Mouse (Mus musculus) hindbrain, embryonic 10.5 days (tissue): ENCODE measurements at regions not wholly inside any gene's neighbourhood (a gene's known extent, or its start where the extent isn't known, plus 50 kb on each side); places are given as distances from the start of the nearest gene placed in this dataset.
A peak's percentile ranks its signal among the peaks of the same experiment; 100 is the strongest.
"Not testable (repeated sequence)": the region's sequence is repeated elsewhere in the genome, so short reads cannot be mapped to it uniquely, and the experiment has no call there.

ENCODE experiments used
- DNase-seq: peaks from one replicate; pipeline ENCODE4 v3.0.0-alpha.2; 2017; ENCODE audit warnings: low spot score
- H3K27ac ChIP-seq: fragments of 300-500 bp; sonication (generic); 2 replicates; pipeline ENCODE4 v1.5.1; 2016; ENCODE audit warnings: mild to moderate bottlenecking, moderate library complexity
- H3K27me3 ChIP-seq: fragments of 300-500 bp; sonication (generic); 2 replicates; pipeline ENCODE4 v1.6.1; 2016; ENCODE audit warnings: mild to moderate bottlenecking; ENCODE audit not compliant: poor library complexity, insufficient read depth, severe bottlenecking
- H3K36me3 ChIP-seq: fragments of 300-500 bp; sonication (generic); 2 replicates; pipeline ENCODE4 v1.6.1; 2016; ENCODE audit warnings: mild to moderate bottlenecking, moderate library complexity
- H3K4me1 ChIP-seq: fragments of 300-500 bp; sonication (generic); replicated peaks from 2 replicates; pipeline ENCODE4 v1.6.1; 2016; ENCODE audit warnings: mild to moderate bottlenecking
- H3K4me3 ChIP-seq: fragments of 300-500 bp; sonication (generic); 2 replicates; pipeline ENCODE4 v1.5.1; 2016; ENCODE audit warnings: mild to moderate bottlenecking, moderate library complexity
- H3K9me3 ChIP-seq: fragments of 300-500 bp; sonication (generic); 2 replicates; pipeline ENCODE4 v1.6.1; 2016; ENCODE audit warnings: mild to moderate bottlenecking, moderate library complexity
- WGBS: fragments of 180-500 bp; shearing (Covaris S2); methylation state at CpG from one replicate; pipeline ENCODE4 v1.1.7; 2016; 5-methylcytosine and 5-hydroxymethylcytosine counted together

DNA sequence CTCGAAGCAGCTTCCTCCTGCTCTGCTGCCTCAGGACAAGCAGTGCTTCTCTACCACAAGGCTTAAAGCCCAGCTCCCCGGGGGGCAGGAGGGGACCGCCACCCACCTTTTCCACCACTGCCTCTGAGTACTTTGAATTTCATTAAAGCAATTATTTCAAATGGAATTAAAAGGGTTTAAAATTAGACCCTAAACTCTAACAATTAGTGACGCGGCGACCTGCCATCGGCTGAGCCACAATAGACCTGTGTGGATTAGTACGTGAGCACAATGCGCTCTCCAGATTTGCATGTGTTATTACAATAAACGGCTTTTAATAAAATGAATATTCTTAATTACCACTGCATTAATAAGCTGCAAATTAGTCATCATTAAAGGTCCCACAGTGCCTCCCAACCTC is 242.5 kb downstream of the 3100002H09Rik start:
- no peaks in the 10 kb centered on the region for H3K9me3 ChIP-seq
- WGBS: 79% methylated on average over 10 of the region's 10 CpGs
- H3K27me3 ChIP-seq: peaks cover 4% of the 10 kb centered on the region; the same call in 1 of the 2 replicates

GRCm38 (mm10) chr4:124360578-124360908 is 250.1 kb downstream of the 3100002H09Rik start:
- Histone ChIP-seq H3K4me3 (no peak overlapping the region), H3K9me3 (no peaks in the 10 kb centered on the region), H3K27ac (no peak overlapping the region), H3K36me3 (no peaks in the 10 kb centered on the region), H3K4me1 (peaks cover 11% of the 10 kb centered on the region), H3K27me3 (peaks cover 33% of the 10 kb centered on the region)
- 40% methylated on average over 6 of the region's 6 CpGs for WGBS
- no peak for DNase-seq

More for the DNA sequence above, 242.5 kb downstream of the 3100002H09Rik start:
- no peak for DNase-seq
- Histone ChIP-seq H3K4me3 (no peak overlapping the region), H3K27ac (no peak overlapping the region), H3K4me1 (no peaks in the 10 kb centered on the region), H3K36me3 (no peaks in the 10 kb centered on the region)

DNA sequence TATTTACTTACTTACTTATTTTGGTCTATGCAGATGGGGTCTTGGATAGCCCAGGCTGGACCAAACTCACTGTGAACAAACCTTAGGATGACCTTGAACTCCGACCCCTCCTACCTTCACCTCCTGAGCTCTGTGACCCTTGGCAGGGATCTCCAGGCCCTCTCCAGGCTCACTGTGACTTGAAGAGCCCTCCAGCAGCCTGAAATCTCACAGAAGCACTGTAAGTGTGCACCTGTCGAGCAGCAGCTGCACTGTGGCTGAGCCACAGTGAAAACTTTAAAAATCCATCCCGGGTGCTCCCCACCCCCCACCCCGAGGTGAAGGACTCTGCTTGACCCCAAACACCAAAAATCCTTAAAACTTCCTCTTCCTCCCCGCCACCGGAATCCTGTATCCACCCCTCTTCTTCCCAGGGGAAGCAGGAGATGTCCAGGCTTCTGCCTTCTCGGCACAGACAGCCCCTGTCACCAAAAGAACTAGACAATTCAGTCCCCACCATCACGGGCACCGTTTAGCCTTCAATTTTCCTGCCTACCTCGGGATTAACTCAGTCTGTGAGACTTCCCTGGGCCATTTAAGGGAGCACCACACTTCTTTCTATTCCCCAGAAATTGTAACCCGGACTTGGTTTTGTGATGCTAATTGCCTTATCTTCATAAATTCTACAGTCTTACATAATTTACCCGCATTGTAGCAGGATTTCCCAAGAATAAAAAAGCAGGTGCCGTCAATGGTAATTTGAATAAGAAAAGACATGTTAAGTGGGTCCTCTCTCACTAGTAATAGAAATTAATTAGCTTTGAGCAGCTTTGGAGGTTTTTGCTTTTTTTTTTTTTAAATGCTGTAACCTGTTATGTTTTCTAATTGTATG is 250.7 kb downstream of the 3100002H09Rik start:
- no peak overlapping the region for H3K4me3 ChIP-seq
- no peak overlapping the region for H3K27ac ChIP-seq

DNA sequence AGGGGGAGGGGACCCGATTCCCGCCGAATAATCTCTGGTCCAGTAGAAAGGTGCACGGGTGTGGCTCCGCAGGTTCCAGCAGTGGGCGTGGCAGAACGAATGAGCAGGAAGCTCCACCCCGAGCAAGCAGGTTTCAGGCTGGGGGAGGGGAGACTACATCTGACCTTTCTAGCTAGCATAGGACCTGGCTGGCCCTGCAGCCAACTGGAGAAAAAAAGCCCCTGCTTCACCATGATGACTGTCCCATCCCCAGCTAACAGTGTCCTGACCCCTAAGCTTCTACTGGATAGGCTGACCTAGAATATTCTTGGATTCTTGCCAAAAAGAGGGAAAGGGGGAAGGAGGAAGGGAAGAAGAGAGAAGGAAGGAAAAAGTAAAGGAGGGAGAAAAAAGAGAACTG is 252.1 kb downstream of the 3100002H09Rik start:
- 2% methylated on average over 3 of the region's 8 CpGs for WGBS
- H3K27ac ChIP-seq: not testable (repeated sequence)

More for the DNA sequence above, 250.7 kb downstream of the 3100002H09Rik start:
- DNase-seq: no peak
- Histone ChIP-seq H3K9me3 (no peaks in the 10 kb centered on the region), H3K4me1 (peaks cover 11% of the 10 kb centered on the region), H3K27me3 (peaks cover 33% of the 10 kb centered on the region), H3K36me3 (no peaks in the 10 kb centered on the region)
- WGBS: 28% methylated on average over 13 of the region's 13 CpGs

GRCm38 (mm10) chr4:124350361-124350760 is 260.2 kb downstream of the 3100002H09Rik start:
- WGBS: 80% methylated on average over 3 of the region's 3 CpGs
- no peak overlapping the region for H3K4me3 ChIP-seq
- no peak overlapping the region for H3K27ac ChIP-seq
- H3K4me1 ChIP-seq: peaks cover 20% of the 10 kb centered on the region
- no peaks in the 10 kb centered on the region for H3K36me3 ChIP-seq
- no peak for DNase-seq
- no peaks in the 10 kb centered on the region for H3K9me3 ChIP-seq
- H3K27me3 ChIP-seq: peaks cover 35% of the 10 kb centered on the region

More for the DNA sequence above, 252.1 kb downstream of the 3100002H09Rik start:
- H3K9me3 ChIP-seq, DNase-seq, H3K4me3 ChIP-seq, H3K36me3 ChIP-seq: not testable (repeated sequence)
- Histone ChIP-seq H3K27me3 (peaks cover 33% of the 10 kb centered on the region), H3K4me1 (peaks cover 11% of the 10 kb centered on the region)

- Histone ChIP-seq H3K4me1 (peaks cover 20% of the 10 kb centered on the region), H3K4me3 (no peak overlapping the region), H3K27me3 (peaks cover 35% of the 10 kb centered on the region), H3K9me3 (no peaks in the 10 kb centered on the region), H3K36me3 (no peaks in the 10 kb centered on the region), H3K27ac (no peak overlapping the region)
- 78% methylated on average over 15 of the region's 15 CpGs for WGBS
- DNase-seq: no peak
These were observed 260.9 kb downstream of the 3100002H09Rik start for GRCm38 (mm10) chr4:124349610-124350295.

- peaks cover 20% of the 10 kb centered on the region for H3K4me1 ChIP-seq
- no peak overlapping the region for H3K27ac ChIP-seq
- no peaks in the 10 kb centered on the region for H3K36me3 ChIP-seq
- H3K4me3 ChIP-seq: no peak overlapping the region
- WGBS: 38% methylated on average over 3 of the region's 3 CpGs
- H3K9me3 ChIP-seq: no peaks in the 10 kb centered on the region
- peaks cover 35% of the 10 kb centered on the region for H3K27me3 ChIP-seq
- no peak for DNase-seq
These were observed 261.5 kb downstream of the 3100002H09Rik start for GRCm38 (mm10) chr4:124349055-124349454.

- peaks cover 13% of the 10 kb centered on the region; the same call in 1 of the 2 replicates for H3K27me3 ChIP-seq
- no peak overlapping the region for H3K4me3 ChIP-seq
- no peaks in the 10 kb centered on the region for H3K36me3 ChIP-seq
- 0 out of 2 replicates have a peak, but pooled peaks cover 4% of the 10 kb centered on the region for H3K9me3 ChIP-seq
- H3K4me1 ChIP-seq: peaks cover 9% of the 10 kb centered on the region
- DNase-seq: no peak
- no peak overlapping the region for H3K27ac ChIP-seq
- WGBS: 53% methylated on average over 7 of the region's 7 CpGs
These were observed 270.5 kb downstream of the 3100002H09Rik start for GRCm38 (mm10) chr4:124340073-124340472.

GRCm38 (mm10) chr4:124335726-124336125 is 274.9 kb downstream of the 3100002H09Rik start:
- no peak overlapping the region for H3K27ac ChIP-seq
- no peaks in the 10 kb centered on the region for H3K36me3 ChIP-seq
- H3K9me3 ChIP-seq: no peaks in the 10 kb centered on the region
- H3K4me1 ChIP-seq: peaks cover 8% of the 10 kb centered on the region
- no peak for DNase-seq
- H3K4me3 ChIP-seq: no peak overlapping the region
- H3K27me3 ChIP-seq: peaks cover 21% of the 10 kb centered on the region; the same call in 1 of the 2 replicates
- WGBS: 78% methylated on average over 2 of the region's 2 CpGs

GRCm38 (mm10) chr4:124332974-124333373 is 277.6 kb downstream of the 3100002H09Rik start:
- Histone ChIP-seq H3K27me3 (peaks cover 20% of the 10 kb centered on the region), H3K4me3 (no peak overlapping the region), H3K27ac (no peak overlapping the region), H3K36me3 (no peaks in the 10 kb centered on the region), H3K9me3 (no peaks in the 10 kb centered on the region), H3K4me1 (peaks cover 9% of the 10 kb centered on the region)
- DNase-seq: no peak
- 83% methylated on average over 2 of the region's 2 CpGs for WGBS

GRCm38 (mm10) chr4:124332416-124332815 is 278.2 kb downstream of the 3100002H09Rik start:
- H3K27ac ChIP-seq: no peak overlapping the region
- H3K27me3 ChIP-seq: peaks cover 21% of the 10 kb centered on the region
- DNase-seq: no peak
- no peaks in the 10 kb centered on the region for H3K9me3 ChIP-seq
- no peaks in the 10 kb centered on the region for H3K36me3 ChIP-seq
- H3K4me1 ChIP-seq: peaks cover 9% of the 10 kb centered on the region
- no peak overlapping the region for H3K4me3 ChIP-seq
- 89% methylated on average over 12 of the region's 12 CpGs for WGBS

- peaks cover 43% of the 10 kb centered on the region for H3K27me3 ChIP-seq
- H3K4me1 ChIP-seq: peaks cover 9% of the 10 kb centered on the region
- 0 out of 2 replicates have a peak, but pooled peaks cover 4% of the 10 kb centered on the region for H3K9me3 ChIP-seq
- no peaks in the 10 kb centered on the region for H3K36me3 ChIP-seq
- WGBS: 48% methylated on average over 15 of the region's 15 CpGs
- no peak overlapping the region for H3K4me3 ChIP-seq
- no peak for DNase-seq
- H3K27ac ChIP-seq: peak overlapping the region; percentile 23; the same call in 1 of the 2 replicates
These were observed 281.4 kb downstream of the 3100002H09Rik start for GRCm38 (mm10) chr4:124329107-124329771.
